Mouse (Mus musculus): ENCODE data around the gene AC161166.1. TPM values are rescaled to one million over a fixed set of nuclear protein-coding genes. Genes with fewer than 3 reads are reported as not detected.
A peak's percentile ranks its signal among the peaks of the same experiment; 100 is the strongest.
"Not testable (repeated sequence)": the region's sequence is repeated elsewhere in the genome, so short reads cannot be mapped to it uniquely, and the experiment has no call there.

Gene AC161166.1
- total and polyA plus RNA-seq, 3 experiments = not detected

- DNase-seq = no peak
Observed at GRCm38 (mm10) chr7:24485481-24485880, 26.8 kb downstream of the AC161166.1 start.

- not testable (repeated sequence) for DNase-seq
Observed at GRCm38 (mm10) chr7:24483291-24483690, 29.0 kb downstream of the AC161166.1 start.

- no peak for DNase-seq
Observed at GRCm38 (mm10) chr7:24482208-24483020, 29.8 kb downstream of the AC161166.1 start.

- peak; percentile 88 for DNase-seq
Observed at GRCm38 (mm10) chr7:24481474-24482207, 30.6 kb downstream of the AC161166.1 start, which contains the start of gene Cadm4. Cadm4 (plus strand) TSS chr7:24482023.

- DNase-seq = no peak
Observed at GRCm38 (mm10) chr7:24480986-24481473, 31.2 kb downstream of the AC161166.1 start.

GRCm38 (mm10) chr7:24480121-24480941 is 31.9 kb downstream of the AC161166.1 start:
- DNase-seq = no peak

- no peak for DNase-seq
Observed at GRCm38 (mm10) chr7:24479685-24480084, 32.6 kb downstream of the AC161166.1 start.

GRCm38 (mm10) chr7:24478911-24479310 is 33.3 kb downstream of the AC161166.1 start:
- no peak for DNase-seq

GRCm38 (mm10) chr7:24476856-24477255 is 35.4 kb downstream of the AC161166.1 start:
- DNase-seq = no peak

GRCm38 (mm10) chr7:24476338-24476737 is 35.9 kb downstream of the AC161166.1 start:
- no peak for DNase-seq

- DNase-seq = no peak
Observed at GRCm38 (mm10) chr7:24474811-24475506, 37.3 kb downstream of the AC161166.1 start.

GRCm38 (mm10) chr7:24473913-24474529 is 38.2 kb downstream of the AC161166.1 start:
- peak; percentile 62 for DNase-seq

- DNase-seq = no peak
Observed at GRCm38 (mm10) chr7:24472937-24473336, 39.3 kb downstream of the AC161166.1 start.

GRCm38 (mm10) chr7:24472442-24472841 is 39.8 kb downstream of the AC161166.1 start:
- DNase-seq = no peak

GRCm38 (mm10) chr7:24470356-24470755 is 41.9 kb downstream of the AC161166.1 start:
- peak; percentile 87 for DNase-seq

GRCm38 (mm10) chr7:24469126-24469525 is 43.1 kb downstream of the AC161166.1 start:
- no peak for DNase-seq

GRCm38 (mm10) chr7:24467886-24468285 is 44.4 kb downstream of the AC161166.1 start:
- DNase-seq = no peak

- no peak for DNase-seq
Observed at GRCm38 (mm10) chr7:24466835-24467234, 45.4 kb downstream of the AC161166.1 start.

GRCm38 (mm10) chr7:24462388-24463319 is 49.6 kb downstream of the AC161166.1 start, which contains the start of gene Plaur:
Plaur (plus strand) TSS chr7:24462484.
- peak; percentile 67 for DNase-seq
